Mouse (Mus musculus) G1E-ER4 (cell line): ENCODE measurements around the gene H3f3b. TPM values are rescaled to one million over a fixed set of nuclear protein-coding genes. Genes with fewer than 3 reads are reported as not detected.
A peak's percentile ranks its signal among the peaks of the same experiment; 100 is the strongest.

Source experiments
- GATA1 ChIP-seq: IDR thresholded peaks from one replicate; pipeline ENCODE4 v1.8.0; 2012; ENCODE audit warnings: low read length, inconsistent platforms
- polyA plus RNA-seq: library from polyadenylated mRNA; stranded (reverse); fragments of >175 nt; gene quantifications from 2 replicates; pipeline ENCODE4 v1.2.3, GENCODE M21; 2012

Gene H3f3b
- polyA plus RNA-seq, 1 experiment, result 312 TPM

DNA sequence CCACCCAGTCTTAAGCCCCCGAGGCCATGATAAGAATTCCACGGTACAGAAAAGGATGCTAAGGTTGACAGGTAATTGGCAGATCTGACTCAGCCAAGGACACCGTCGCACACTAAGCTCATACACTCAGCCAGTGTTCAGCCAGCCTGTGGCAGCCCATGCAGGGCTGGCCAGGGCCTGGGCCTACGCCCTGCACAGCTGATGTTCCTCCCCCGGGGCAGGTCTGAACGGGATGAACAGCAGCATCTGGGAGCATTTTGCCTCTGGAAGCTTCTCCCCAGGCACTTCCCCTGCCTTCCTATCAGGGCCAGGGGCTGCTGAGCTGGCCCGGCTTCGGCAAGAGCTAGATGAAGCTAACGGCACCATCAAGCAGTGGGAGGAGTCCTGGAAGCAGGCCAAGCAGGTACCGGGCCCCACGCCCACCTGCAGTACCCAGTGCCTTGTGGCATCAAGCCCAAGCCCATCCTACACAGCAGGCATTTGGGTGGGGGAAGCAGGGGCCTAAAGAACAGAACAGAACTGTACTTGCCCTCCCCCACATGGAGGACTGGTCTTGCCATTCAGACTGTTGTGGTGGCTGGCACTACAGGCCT is 30.4 kb upstream of the H3f3b start:
- TF ChIP-seq GATA1, result no peak

DNA sequence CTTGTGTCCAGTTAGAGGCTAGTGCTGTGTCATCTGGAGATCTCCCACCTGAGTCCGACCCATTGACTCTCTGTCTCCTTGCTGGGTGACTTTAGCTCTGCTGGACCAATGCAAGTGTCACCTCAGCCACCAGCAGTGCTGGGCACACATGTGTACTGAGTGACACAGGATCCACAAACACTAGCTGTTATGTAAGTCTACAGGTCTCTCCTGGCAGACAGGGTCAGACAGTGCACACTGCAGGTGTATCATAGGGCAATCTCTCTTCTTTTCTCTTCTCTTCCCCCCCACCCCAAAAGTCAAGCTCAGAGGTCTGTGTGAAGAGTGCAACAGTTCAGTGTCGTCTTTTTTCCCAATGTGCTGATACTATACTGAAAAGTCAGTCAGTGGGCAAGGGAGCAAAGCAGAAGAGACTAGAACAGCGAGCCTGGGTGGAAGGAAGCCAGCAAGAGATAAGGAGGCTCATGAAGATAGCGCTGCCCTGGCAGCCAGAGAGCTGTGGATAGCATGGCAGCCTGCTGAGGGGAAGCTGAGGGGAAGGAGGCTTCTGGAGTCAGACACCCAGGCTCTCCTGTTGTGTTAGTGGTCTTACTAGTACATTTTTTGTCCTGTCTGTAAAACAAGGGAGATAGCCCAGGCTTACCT is 29.6 kb upstream of the H3f3b start:
- TF ChIP-seq GATA1, result peak; percentile 50

DNA sequence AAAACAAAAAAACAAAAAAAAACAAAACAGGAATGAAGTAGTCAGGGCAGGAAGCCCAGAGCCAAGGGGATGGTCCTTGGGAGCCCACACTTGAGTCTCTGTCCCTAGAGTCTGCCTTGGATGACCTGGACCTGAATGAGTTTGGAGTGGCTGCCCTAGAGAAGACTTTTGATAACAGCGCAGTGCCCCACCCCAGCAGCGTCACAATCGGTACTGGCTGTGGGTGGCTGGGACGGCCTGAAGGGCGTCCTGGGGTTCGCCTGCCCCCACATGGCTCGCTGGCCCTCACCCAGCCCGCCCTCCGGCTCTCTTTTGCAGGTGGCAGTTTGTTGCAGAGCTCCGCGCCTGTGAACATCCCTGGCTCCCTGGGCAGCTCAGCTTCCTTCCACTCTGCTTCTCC is 28.1 kb upstream of the H3f3b start:
- no peak for TF ChIP-seq GATA1

DNA sequence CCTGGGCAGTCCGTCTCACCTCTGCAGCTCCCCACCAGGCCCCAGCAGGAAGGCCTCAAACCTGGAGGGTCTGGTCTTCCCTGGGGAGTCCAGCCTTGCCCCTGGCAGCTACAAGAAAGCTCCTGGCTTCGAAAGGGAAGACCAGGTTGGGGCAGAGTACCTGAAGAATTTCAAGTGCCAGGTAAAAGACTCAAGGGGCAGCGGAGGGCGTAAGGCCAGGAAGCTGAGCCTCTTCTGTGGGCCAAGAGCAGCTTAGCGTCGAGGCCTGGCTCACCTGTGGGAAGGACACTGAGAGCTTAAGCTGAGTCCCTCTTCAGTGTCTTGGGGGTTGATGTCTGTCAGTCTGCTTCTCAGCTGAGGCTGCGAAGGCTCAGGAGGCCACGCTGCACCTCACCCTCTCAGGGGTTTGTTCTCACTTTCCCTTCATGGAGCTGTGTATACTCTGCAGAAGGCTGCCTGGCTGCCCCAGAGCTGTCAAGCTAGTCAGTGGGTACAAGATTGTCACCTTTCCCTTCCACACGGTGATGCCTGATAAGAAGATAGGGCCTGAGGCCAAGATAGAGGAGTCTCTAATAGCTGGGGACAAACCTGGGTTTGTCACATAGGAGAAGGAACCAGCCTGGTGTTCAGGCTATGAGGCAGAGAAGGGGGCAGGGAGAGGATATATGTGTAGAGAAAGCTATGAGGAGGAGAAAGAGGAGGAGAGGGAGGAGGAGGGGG is 25.9 kb upstream of the H3f3b start:
- no peak for TF ChIP-seq GATA1

DNA sequence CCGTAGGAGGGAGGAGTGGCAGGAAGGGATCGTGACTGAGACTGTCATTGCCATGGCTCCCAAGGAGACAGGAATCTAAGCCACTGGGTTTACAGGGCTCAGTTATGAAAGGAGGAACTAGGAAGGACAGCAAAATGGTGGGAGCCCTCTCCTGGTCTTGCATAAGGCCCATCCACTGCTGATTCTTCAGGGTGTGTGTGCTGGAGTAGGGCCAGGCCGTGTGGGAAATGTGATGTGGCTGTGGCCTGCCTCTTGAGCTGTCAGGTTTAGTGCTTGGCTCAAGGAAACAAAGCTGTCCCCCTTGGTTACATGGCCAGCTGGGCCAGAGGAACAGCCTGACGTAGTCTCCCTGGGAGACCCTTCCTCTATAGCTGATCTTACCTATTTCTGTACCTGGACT is 22.4 kb upstream of the H3f3b start:
- TF ChIP-seq GATA1, result no peak

DNA sequence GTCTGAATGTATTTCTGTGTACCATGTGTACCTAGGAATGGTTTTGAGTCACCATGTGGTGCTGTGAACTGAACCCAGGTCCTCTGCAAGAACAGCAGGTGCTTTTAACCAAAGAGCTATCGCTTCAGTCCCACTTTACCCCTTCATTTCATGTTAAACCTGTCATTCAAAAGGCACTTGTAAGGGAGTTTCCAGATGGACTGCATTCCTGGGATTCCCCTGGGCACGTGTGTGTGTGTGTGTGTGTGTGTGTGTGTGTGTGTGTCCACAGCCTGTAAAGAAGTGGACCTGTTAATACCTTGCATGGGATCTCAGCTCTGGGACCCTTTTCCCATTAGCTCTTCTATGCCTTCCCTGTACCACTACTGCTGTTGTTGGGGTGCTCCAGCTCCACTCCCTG is 21.8 kb upstream of the H3f3b start:
- TF ChIP-seq GATA1, result no peak

DNA sequence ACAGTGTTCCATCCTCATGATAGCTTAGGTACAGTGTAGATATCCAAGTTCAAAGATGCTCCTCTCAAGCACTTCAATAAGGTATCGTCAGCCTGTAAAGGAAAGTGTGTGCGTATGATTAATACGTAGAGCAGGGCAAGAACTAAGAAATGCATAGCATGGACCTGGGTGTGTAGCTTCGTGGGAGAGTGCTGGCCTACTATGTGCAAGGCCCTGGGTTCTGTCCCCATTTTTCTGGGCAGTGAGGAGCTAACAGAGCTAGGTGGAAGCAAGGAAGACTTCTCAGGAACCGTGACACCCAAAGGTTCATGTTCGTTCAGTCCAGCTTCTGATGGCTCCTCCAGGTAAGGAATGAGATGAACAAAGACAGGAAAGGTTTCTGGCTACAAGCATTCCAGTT is 17.4 kb upstream of the H3f3b start:
- TF ChIP-seq GATA1, result no peak

DNA sequence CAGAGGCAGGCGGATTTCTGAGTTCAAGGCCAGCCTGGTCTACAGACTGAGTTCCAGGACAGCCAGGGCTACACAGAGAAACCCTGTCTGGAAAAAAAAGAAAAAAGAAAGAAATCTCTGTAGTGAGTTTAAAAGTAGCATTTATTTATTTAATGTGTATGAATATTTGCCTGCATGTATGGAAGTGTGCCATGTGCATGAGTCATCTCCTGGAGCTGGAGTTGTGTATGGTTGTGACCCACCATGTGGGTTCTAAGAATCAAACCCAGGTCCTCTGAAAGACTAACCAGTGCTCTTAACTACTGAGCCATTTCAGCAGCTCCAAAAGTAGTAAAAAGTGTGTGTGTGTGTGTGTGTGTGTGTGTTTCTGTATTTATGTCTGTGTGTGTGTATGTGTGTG is 15.5 kb upstream of the H3f3b start:
- TF ChIP-seq GATA1, result no peak

DNA sequence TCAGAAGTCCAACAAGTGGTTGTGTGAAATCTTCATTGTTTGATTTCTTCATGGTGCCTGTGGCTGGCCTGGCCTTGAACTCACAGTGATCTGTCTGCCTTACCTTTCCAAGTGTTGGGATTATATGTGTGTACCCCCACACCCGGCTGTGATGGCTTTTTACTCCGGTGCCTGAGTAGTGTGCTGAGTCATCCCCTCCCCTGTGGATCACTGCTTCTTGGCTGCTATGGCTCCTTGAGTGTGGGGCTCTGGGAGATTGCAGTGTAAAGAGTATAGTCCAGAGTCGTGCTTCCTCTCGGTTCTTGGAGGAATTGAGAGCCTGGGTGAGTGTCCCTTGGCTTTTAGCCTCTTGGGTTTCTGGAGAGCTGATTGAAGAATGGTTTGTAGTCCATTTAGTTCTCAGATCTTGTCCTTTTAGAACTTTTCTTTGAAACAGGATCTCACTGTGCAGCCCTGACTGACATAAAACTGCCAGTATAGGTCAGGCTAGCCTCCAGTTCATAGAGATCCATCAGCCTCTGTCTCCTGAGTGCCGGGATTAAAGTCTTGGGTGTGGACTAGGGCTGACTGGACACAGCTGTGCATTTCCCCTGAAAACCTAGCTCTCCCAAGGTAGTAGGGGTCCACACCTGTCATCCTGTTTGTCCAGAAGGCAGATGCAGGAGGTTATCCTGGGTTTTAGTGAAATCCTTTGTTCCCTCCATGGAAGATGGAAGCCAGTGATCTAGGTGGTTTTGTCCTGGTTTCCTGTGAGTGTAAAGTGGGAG is 14.8 kb upstream of the H3f3b start:
- no peak for TF ChIP-seq GATA1

DNA sequence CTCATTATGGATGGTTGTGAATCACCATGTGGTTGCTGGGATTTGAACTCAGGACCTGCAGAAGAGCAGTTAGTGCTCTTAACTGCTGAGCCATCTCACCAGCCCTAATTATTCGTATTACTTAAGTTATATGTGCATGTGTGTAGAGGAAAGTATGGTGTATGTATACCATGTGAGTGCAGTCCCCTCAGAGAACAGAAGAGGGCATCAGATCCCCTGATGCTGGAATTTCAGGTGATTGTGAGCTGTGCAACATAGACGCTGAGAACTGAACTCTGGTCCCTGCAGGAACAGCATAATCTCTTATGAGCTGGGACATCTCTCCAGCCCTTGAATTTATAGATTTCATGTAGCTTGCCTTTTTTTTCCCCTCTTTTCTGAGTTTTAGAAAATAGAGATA is 14.1 kb upstream of the H3f3b start:
- no peak for TF ChIP-seq GATA1

DNA sequence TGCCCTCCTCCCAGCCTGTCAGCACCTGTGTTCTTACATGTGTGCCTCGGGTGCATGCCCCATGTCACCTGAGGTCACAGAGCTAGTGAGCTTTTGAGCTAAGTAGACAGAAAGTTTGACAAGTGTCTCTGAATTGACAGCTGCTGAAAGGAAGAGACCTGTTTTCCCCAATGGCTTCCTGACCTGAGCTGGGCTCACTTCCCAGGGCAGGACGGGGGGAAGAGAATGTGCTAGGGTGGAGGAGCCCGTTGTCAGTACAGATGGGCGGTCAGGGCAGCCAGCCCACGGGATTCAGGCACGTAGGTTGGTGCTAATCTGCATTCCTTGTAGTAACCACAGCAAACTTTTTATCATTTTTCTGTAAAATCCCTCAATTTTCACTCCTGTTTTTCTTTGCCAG is 12.8 kb upstream of the H3f3b start:
- no peak for TF ChIP-seq GATA1

DNA sequence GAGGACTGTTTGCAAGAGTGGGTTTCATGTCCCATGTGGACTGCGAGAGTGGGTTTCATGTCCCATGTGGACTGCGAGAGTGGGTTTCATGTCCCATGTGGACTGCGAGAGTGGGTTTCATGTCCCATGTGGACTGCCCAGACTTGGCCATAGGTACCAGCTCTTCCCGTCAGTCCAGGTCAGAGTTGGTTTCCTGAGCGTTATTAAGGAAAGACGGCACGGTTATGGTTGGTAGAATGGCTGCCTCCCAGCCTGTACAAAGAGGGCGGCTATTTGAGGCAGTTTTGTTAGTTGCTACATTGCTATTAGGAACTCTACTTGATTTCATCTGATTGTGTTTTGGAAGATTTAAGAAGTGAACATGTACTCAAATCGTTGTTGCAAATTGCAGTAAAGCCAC is 10.1 kb upstream of the H3f3b start:
- no peak for TF ChIP-seq GATA1

DNA sequence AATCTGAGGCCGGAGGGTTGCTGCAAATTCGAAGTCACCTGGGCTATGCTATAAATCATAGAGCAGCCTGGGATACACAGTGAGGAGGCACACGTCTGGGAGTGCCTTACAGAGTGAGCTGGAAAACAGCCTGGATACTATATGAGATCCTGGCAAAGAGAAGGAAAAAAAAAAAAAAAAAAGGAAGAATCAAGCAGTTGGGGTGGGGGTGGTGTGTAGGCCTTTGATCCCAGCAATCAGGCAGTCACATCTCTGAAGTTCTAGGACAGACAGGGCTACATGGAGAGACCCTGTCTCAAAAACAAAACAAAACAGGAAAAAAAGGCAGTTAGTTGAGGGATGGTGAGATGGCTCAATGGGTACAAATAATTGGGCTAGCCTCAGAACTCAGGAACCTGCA is 8.9 kb upstream of the H3f3b start:
- no peak for TF ChIP-seq GATA1

DNA sequence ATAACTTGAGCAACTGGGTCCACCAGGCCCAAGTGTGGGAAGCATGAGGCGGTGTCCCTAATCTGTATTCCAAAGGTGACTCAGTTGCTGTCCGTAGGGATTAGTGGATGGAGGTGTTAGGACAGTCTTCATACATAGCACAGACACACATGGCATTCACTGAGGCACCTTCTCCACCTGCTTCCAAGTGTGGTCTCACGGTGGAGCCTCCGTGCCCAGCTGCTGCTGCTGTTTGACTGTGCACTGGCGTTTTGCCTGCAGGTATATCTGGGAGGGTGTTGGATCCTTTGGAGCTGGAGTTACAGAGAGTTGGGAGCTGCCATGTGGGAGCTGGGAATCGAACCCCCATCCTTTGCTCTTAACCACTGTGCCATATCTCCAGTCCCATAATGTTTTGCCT is 6.8 kb upstream of the H3f3b start:
- TF ChIP-seq GATA1, result no peak

DNA sequence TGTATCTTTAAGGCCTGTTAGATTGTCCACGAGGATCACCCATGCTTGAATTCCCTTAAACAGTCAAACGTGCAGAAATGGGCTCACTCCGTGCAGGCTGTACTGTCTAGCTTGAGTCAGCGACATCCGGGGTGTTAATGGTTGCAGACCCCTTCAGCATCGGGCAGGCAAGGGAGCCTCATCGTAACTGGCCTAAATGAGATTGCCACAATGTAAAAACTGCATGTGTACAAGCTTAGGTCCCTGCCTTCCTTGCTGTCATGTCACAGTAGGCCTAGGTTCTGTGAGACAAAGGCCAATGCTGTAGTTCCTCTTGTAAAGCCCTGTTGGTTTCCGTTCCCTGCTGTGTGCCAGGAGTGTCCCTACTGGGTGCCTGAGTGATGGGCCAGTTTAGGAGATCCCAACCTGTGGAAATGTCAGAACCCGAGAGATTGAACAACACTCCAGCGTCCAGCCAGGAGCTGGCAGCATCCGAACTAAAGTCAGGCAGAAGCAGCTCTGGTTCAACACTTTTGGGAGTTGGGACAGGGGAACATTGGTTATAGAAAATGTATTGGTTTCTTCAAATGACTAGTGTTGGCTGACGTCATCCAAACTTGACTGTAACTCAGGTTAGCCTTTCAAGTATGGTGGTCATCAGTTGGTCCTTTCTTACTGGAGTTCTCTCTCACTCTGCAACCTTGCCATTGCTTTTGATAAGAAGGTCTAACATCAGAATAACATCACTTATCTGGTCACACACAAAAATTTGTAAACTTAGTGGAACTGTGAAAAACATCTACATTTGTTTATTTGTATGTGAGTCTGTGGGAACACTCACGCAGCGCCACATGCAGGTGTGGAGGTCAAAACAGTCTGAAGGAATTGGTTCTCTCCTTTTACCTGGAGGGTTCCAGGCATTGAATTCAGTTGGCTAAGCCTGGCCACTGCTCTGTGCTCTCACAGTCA is 3.4 kb upstream of the H3f3b start:
- no peak for TF ChIP-seq GATA1
